Mouse (Mus musculus) neural tube, embryonic 10.5 days (tissue): ENCODE measurements around the gene Vsig8.

Source experiments
- DNase-seq: peaks from one replicate; pipeline ENCODE4 v3.0.0-alpha.2; 2017; ENCODE audit warnings: low spot score; ENCODE audit errors: extremely low spot score

Vsig8 gene

DNA sequence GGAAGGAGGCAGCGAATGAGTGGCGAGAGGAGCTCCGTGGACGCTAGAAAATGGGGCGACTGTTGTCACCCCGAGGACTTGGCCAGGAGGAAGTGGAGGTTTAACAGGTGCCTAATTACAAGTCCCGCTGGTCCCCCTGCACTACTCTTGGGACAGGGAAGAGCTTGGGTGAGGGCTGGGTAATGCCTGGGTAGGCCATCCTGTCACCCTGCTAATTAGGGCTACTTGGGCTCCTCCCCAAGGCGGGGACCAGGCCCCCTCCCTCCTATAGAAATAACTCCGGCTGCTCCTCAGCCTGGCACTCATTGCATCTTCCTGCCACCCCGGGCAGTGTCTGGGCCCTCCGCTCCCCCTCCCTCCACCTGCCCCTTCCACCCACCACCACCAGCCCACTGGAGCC lies at the start of gene Vsig8:
Gene Vsig8 (plus strand): TSS at position 301 of the 400 bp plus-strand sequence.
- no peak for DNase-seq

DNA sequence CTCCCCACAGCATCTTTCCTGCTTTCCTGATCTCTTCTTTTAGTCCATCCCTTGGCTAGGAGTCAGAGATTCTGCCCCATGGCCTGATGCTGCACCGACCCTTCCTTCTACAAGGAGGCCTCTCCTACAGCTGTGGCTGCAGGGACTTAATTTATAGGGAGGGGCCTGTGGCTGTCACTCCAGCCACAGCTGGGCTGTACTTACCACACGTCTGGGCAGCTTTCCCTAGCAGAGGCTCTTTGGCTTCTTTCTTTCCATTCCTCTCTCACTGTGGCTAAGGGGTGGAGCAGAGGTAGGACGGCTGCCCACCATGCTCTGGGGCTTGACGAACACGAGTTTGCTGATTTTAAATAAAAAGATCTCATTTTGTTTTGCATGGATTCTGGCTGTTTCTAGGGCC lies 48.7 kb upstream of the Vsig8 start:
- DNase-seq, result no peak

GRCm38 (mm10) chr1:172507701-172508100 lies 48.0 kb upstream of the Vsig8 start:
- DNase-seq, result no peak

GRCm38 (mm10) chr1:172508172-172508571 lies 47.6 kb upstream of the Vsig8 start:
- DNase-seq, result no peak

DNA sequence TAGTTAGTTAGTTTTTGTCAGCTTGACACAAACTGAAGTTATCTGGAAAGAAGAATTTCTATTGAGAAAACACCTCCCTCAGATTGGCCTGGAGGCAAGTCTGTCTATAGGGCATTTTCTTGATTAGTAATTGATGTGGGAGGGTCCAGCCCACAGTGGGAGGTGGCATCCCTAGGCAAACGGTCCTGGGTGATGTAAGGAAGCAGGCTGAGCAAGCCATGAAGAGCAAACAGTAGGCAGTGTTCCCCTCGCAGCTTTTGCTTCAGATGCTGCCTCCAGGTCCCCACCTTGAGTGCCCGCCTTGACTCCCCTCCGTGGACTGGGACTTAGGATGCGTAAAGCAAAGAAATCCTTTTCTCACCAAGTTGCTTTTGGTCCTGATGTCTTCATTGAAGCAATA lies 46.5 kb upstream of the Vsig8 start:
- no peak for DNase-seq

- DNase-seq, result no peak
These were observed 45.8 kb upstream of the Vsig8 start for GRCm38 (mm10) chr1:172509983-172510382.

DNA sequence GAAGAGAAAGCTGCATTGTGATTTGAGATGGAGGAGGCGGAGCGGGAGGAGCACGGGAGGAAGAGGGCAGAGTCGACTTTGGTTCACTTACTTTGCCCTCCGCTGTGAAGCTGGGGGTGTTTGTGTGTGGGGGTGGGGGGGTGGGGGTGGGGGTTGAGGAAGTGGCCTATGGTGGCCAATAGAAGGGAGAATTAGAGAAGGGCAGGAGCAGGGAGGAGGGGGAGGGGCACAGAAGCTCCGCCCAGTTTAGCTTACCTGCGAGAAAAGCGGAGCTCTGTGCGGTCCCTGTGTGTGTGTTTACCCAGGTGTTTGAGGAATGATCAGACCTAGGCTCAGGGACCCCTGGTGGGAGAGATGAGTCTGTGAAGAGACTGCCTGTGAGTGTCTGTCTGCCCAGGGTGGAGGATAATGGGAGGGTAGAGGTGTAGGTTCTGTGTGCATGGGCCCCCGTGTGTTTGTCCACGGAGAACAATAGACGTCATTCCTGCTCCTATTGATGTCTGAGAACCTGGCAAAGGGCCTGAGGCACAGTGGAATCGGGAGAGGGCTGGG lies 45.2 kb upstream of the Vsig8 start:
- DNase-seq, result no peak

DNA sequence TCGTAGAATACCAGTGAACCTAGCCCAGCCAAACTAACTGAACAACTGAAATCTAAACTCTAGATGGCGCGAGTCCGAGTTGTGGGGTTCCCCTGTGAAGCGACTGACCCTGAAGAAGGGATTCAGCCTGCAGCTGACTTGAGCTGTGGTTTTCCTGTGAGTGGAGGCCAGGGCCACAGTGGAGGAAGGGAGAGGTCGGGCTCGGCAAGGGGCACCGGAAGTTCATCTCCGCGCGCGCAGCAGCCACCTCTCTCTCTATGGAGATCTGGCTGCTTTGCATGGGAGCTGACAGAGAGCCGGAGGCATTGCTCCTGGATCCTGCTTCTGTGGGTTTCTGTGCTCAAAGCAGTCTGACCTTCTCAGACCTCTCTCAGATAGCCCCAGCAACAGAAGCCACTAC lies 42.8 kb upstream of the Vsig8 start:
- DNase-seq, result peak; percentile 43

DNA sequence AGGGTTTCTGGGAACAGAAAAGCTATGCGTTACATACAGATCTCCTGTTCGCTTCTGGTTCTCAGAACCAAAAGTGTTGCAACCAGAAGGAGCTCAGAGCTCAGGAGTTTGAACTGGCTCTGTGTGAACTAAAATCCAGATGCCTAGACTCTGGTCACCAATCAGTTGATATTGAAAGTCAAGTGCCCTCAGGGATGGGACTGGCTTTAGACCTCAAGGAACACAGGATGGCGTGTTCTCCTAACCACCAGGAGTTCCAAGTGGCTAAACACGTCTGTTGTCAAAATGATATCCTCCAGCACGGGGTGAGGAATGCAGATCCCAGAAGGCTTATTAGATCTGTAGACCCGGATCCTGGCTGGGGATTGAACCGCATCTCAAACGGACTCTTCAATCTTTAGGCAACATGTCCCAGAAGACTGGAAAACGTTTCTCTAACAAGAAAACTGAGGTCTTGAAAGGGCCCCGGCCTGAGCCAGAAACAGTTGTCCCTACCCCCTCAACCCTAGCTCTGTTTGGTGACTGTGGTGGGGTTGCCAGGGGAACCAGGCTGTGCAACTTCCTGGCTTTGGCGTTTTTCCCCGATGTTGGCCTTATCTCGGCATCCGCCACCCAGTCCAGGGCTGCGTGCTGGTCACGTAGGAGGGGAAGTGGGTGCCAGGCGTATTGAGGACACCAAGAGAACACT lies 42.1 kb upstream of the Vsig8 start:
- DNase-seq, result no peak

DNA sequence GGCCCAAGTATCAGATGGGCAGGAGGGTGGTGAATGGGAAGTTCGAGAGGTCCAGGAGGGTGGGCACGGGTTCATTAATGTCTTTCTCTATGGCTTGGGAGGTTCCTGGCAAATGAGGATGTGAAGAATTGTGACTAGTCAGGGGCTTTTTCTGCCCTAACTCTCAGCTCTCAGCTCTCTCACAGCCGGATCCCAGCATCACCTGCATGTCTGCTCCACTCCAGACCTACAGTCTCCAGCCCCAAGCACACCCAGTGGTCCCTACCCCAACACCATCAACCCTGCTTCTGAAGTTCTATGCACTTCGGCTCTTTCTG lies 41.6 kb upstream of the Vsig8 start:
- no peak for DNase-seq

DNA sequence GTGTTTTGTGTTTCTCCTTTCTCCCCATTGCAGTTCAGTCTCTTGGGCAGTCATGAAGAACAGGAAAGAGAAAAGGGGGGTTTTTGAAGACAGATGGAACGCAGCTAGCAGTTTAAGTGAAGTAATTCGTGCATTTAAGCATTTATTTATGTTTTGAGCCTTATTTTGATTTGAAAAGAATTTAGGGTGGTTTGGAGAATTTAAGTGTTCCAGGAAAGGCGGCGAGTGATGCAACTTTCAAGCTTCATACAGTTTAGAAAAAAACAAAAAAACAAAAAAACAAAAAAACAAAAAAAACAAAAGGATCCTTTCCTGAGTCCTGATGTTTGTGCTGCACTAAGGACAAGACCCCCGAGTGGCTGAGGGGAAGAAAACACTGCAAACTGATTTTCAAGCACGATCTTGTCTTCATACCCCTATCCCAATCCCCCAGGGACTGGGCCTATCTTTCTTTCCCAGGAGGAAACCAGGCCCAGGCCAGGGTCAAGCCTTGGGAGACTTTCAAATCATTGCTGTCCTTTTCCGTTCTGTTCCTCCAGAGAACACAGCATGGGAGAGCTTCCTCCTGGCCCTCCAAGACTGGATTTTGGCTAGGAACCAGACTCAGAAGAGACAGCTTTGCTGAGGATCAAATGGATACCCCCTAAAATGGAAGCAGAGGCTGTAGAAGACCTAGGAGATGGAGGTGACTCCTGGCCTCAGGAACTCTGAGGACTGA lies 41.0 kb upstream of the Vsig8 start:
- no peak for DNase-seq

DNA sequence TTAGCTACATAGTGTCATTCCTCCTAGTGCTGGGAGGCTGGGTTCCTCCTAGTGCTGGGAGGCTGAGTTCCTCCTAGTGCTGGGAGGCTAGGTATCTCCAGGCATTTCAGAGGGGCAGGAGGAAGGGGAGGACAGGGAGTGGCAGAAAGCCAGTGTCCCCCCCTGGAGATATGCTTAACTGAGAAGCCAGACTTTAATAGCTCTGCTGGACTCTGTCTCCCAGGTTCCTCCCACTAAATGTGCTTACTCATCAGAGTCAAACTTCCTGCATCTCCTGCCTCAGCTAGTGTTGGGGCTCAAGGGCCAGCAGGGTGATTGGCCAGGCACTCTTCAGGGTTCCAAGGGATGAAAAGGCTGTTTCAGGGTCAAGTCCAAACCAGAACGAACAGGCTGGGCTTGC lies 40.3 kb upstream of the Vsig8 start:
- no peak for DNase-seq

- no peak for DNase-seq
These were observed 37.7 kb upstream of the Vsig8 start for GRCm38 (mm10) chr1:172518013-172518412.

GRCm38 (mm10) chr1:172519644-172520043 lies 36.1 kb upstream of the Vsig8 start:
- DNase-seq, result no peak

DNA sequence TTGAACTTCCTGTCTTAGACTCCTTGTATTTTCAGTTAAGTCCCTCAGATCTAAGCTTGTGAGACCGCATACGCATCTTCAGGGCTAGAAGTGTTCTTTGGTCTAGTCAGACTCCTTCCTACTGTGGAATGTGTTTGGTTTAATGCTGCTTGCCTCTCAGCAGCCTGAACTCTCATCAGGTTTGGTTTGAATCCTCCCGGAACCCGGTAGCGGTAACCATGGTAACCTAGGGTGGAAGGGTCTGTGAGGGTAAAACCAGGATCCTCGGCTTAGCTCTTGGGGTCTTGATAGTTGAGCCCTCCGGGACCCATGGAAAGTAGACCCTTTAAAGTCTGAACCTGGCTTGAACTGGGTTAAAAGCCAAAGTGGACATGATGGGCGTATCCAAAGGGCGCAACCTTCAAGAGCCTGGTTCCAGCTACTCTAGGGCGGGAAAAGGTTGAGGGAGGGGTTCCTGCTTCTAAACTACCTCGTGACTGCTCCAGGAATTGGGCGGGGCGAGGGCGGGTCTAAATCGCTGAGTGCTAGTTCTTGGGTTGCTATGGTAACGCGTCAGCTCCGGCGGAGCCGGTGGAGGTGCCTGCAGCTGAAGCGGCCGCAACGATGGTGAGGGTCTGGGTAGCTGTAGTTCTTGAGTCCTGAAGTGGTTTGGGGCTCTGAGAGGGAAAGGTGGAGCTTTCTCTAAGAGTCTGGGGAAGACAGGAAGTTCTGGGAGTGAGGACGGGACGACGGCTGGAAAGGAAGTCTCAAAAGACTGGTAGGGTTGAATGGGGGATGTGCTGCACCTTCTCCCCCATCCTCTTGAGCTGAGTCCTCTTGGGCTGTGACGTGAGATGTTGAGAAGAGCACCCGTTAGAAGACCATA lies 34.9 kb upstream of the Vsig8 start, which contains the start of gene Cfap45:
Gene Cfap45 (plus strand): TSS at position 226 of the 865 bp plus-strand sequence.
- peak; percentile 93 for DNase-seq

DNA sequence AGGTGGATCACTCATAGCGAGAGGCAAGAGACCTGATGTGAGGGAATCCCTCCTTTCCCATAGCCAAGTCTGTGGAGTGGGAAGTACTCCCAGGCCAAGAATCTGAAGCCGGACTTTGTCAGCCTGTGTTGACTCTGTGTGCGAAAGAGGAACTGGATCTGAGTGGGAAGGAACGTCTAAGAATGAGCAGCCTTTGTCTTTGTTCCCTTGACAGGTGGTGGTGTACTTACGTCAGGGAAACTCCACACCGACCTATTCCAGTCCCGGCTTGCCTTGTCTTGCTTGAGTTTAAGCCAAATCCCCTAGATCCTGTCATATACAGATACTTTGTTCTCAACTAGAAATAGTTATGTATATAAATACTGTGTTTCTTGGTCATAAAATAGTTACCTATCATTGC lies 33.2 kb upstream of the Vsig8 start:
- no peak for DNase-seq

- no peak for DNase-seq
These were observed 32.0 kb upstream of the Vsig8 start for GRCm38 (mm10) chr1:172523699-172524101.

DNA sequence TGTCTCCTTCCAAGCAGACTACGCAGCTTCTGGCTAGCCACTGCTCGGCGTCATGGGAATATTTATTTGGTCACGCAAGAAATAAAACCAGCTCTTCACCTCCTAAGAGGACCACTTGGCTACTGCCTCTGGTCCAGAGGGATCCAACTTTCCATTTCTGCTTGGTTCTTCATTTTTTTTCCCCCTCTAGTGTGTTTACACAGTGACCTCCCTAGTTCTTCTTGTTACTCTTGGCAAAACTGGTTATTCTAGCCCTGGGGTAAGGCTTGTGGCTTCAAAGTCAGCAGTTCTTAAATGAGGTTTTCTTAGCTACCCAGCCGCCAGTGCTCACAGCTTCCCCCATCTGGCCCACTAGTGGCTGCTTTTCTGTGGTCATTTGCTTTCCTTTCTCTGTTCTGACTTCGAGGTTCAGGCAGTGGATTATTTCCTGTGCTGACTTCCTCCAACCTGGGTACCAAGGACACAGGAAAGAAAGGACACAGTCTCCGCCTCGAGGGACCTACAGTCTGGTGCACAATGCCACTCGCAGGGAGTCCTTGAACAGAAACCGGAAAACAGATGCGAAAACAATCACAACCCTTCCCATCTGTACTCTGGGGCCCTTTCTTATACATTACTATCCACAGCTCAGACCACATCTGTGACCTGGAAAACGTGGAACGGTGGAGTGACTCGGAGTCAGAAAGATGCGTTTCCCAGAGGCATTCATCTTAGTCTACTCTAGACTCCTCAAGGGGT lies 30.5 kb upstream of the Vsig8 start:
- peak; percentile 49 for DNase-seq

GRCm38 (mm10) chr1:172525971-172526370 lies 29.8 kb upstream of the Vsig8 start:
- no peak for DNase-seq

DNA sequence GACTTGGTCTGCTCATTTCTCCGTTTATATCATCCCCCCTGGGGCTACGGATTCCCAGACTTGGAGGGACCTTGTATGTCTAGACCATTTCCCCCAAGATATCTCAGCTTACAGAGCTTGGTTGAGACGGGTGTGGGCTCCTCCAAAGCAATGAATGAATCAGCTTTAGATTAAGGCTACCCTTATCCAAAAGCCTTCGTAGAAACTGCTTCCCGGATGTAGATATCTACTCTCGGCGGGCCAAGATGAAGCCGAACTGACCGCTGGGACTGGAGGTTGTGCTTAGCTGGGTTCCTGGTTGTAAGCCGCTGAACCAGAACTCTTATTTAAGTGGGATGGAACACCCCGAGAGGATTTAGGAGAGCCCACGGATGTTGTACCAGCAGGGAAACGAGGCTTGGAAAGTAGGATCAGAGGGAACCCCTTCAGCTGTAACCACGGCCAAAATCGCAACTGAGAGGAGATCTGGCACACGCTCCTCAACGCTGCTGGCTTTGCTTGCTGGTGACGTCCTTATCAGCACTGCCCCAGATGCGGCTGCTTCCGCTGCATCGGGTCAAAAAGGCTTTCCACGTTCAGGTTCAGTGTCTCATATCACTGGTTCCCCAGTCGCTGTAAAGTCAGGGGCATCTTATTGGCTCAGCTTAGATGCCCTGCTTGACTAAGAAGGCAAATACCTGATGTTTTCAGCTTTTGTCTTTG lies 29.2 kb upstream of the Vsig8 start:
- no peak for DNase-seq

GRCm38 (mm10) chr1:172527431-172527830 lies 28.3 kb upstream of the Vsig8 start:
- DNase-seq, result no peak
